Mouse (Mus musculus) neural tube, embryonic 14.5 days (tissue): ENCODE results near the gene Nt5e. TPM values are rescaled to one million over a fixed set of nuclear protein-coding genes. Genes with fewer than 3 reads are reported as not detected.

Experiments used
- ATAC-seq: fragments of 200-750 bp; cut with Nextera tagmentation; 2 replicates; pipeline ENCODE4 v1.8.0; 2017; ENCODE audit warnings: low read depth, mild to moderate bottlenecking, moderate TSS enrichment, moderate library complexity
- H3K27ac ChIP-seq: fragments of 300-500 bp; sonication (generic); 2 replicates; pipeline ENCODE4 v1.5.1; 2014; ENCODE audit warnings: low read depth, mild to moderate bottlenecking, control low read depth, low read length, moderate library complexity, mixed read lengths
- H3K27me3 ChIP-seq: fragments of 300-500 bp; sonication (generic); 2 replicates; pipeline ENCODE4 v1.6.1; 2014; ENCODE audit warnings: low read length; ENCODE audit not compliant: control insufficient read depth, insufficient read depth
- H3K36me3 ChIP-seq: fragments of 300-500 bp; sonication (generic); 2 replicates; pipeline ENCODE4 v1.6.1; 2014; ENCODE audit warnings: low read length, mixed read lengths; ENCODE audit not compliant: control insufficient read depth, insufficient read depth
- H3K4me1 ChIP-seq: fragments of 300-500 bp; sonication (generic); 2 replicates; pipeline ENCODE4 v1.6.1; 2014; ENCODE audit warnings: low read length; ENCODE audit not compliant: control insufficient read depth, insufficient read depth
- H3K4me2 ChIP-seq: fragments of 300-500 bp; sonication (generic); 2 replicates; pipeline ENCODE4 v1.6.1; 2014; ENCODE audit warnings: mild to moderate bottlenecking, low read depth, low read length, control low read depth
- H3K4me3 ChIP-seq: fragments of 300-500 bp; sonication (generic); 2 replicates; pipeline ENCODE4 v1.5.1; 2014; ENCODE audit warnings: low read depth, low read length, control low read depth, mixed read lengths
- H3K9ac ChIP-seq: fragments of 300-500 bp; sonication (generic); replicated peaks from 2 replicates; pipeline ENCODE4 v1.6.1; 2014; ENCODE audit warnings: low read depth, mild to moderate bottlenecking, control low read depth, low read length, mixed read lengths
- H3K9me3 ChIP-seq: fragments of 300-500 bp; sonication (generic); 2 replicates; pipeline ENCODE4 v1.6.1; 2016; ENCODE audit warnings: low read length; ENCODE audit not compliant: control insufficient read depth
- WGBS: fragments of 180-500 bp; shearing (Covaris S2); extraction: QIAGEN DNeasy Blood & Tissue Kit; methylation state at CpG from one replicate; pipeline ENCODE4 v1.1.7; 2014; 5-methylcytosine and 5-hydroxymethylcytosine counted together
- polyA plus RNA-seq: library from polyadenylated mRNA; unstranded; fragments of >200 nt; fragmentation: Nextera tagmentation; extraction: Ambion mirVana; gene quantifications from 2 replicates; pipeline ENCODE4 v1.2.1, GENCODE M21; 2014

Gene Nt5e
- polyA plus RNA-seq, 1 experiment from 2014 or later, result 0.76 TPM

GRCm38 (mm10) chr9:88367751-88368150 lies 40.8 kb downstream of the Nt5e start:
- H3K4me2 ChIP-seq, result no peak overlapping the region
- no peak overlapping the region for H3K9ac ChIP-seq
- no peaks in the 10 kb centered on the region for H3K36me3 ChIP-seq
- H3K27ac ChIP-seq, result no peak overlapping the region
- WGBS, result 56% methylated on average over 1 of the region's 1 CpGs
- no peaks in the 10 kb centered on the region for H3K27me3 ChIP-seq
- no peaks in the 10 kb centered on the region for H3K4me1 ChIP-seq
- no peaks in the 10 kb centered on the region for H3K9me3 ChIP-seq
- ATAC-seq, result no peak
- H3K4me3 ChIP-seq, result no peak overlapping the region

- Histone ChIP-seq H3K27ac (no peak overlapping the region), H3K9me3 (no peaks in the 10 kb centered on the region), H3K4me3 (no peak overlapping the region), H3K4me1 (no peaks in the 10 kb centered on the region), H3K27me3 (no peaks in the 10 kb centered on the region), H3K36me3 (no peaks in the 10 kb centered on the region), H3K4me2 (no peak overlapping the region), H3K9ac (no peak overlapping the region)
- no peak for ATAC-seq
- 96% methylated on average over 5 of the region's 5 CpGs for WGBS
Measured at GRCm38 (mm10) chr9:88368476-88368875, 41.5 kb downstream of the Nt5e start.

GRCm38 (mm10) chr9:88369666-88370065 lies 42.7 kb downstream of the Nt5e start:
- Histone ChIP-seq H3K4me2 (no peak overlapping the region), H3K9me3 (no peaks in the 10 kb centered on the region), H3K27ac (no peak overlapping the region), H3K9ac (no peak overlapping the region), H3K4me1 (no peaks in the 10 kb centered on the region), H3K27me3 (no peaks in the 10 kb centered on the region), H3K36me3 (no peaks in the 10 kb centered on the region), H3K4me3 (no peak overlapping the region)
- ATAC-seq, result no peak
- 93% methylated on average over 2 of the region's 2 CpGs for WGBS

- H3K27ac ChIP-seq, result no peak overlapping the region
- no peak for ATAC-seq
- H3K9me3 ChIP-seq, result no peaks in the 10 kb centered on the region
- H3K4me3 ChIP-seq, result no peak overlapping the region
- H3K4me2 ChIP-seq, result no peak overlapping the region
- no peak overlapping the region for H3K9ac ChIP-seq
- H3K4me1 ChIP-seq, result no peaks in the 10 kb centered on the region
- no peaks in the 10 kb centered on the region for H3K36me3 ChIP-seq
- 95% methylated on average over 2 of the region's 2 CpGs for WGBS
- H3K27me3 ChIP-seq, result no peaks in the 10 kb centered on the region
Measured at GRCm38 (mm10) chr9:88371201-88371600, 44.2 kb downstream of the Nt5e start.

- no peaks in the 10 kb centered on the region for H3K27me3 ChIP-seq
- ATAC-seq, result no peak
Measured at GRCm38 (mm10) chr9:88373001-88373400, 46.0 kb downstream of the Nt5e start.

GRCm38 (mm10) chr9:88377483-88377882 lies 50.5 kb downstream of the Nt5e start:
- no peaks in the 10 kb centered on the region for H3K9me3 ChIP-seq
- H3K9ac ChIP-seq, result no peak overlapping the region
- no peaks in the 10 kb centered on the region for H3K27me3 ChIP-seq
- H3K4me2 ChIP-seq, result no peak overlapping the region
- H3K27ac ChIP-seq, result no peak overlapping the region
- no peak overlapping the region for H3K4me3 ChIP-seq
- peaks cover 14% of the 10 kb centered on the region; the same call in 1 of the 2 replicates for H3K36me3 ChIP-seq
- WGBS, result 84% methylated on average over 5 of the region's 5 CpGs
- ATAC-seq, result no peak
- no peaks in the 10 kb centered on the region for H3K4me1 ChIP-seq

More at GRCm38 (mm10) chr9:88373001-88373400, 46.0 kb downstream of the Nt5e start:
- 89% methylated on average over 2 of the region's 2 CpGs for WGBS
- Histone ChIP-seq H3K27ac (no peak overlapping the region), H3K9ac (no peak overlapping the region), H3K4me3 (no peak overlapping the region), H3K36me3 (no peaks in the 10 kb centered on the region), H3K4me1 (no peaks in the 10 kb centered on the region), H3K9me3 (no peaks in the 10 kb centered on the region), H3K4me2 (no peak overlapping the region)

- ATAC-seq, result no peak
- no peak overlapping the region for H3K4me2 ChIP-seq
- H3K27ac ChIP-seq, result no peak overlapping the region
- peaks cover 23% of the 10 kb centered on the region for H3K36me3 ChIP-seq
- no peaks in the 10 kb centered on the region for H3K4me1 ChIP-seq
- no peak overlapping the region for H3K9ac ChIP-seq
- 87% methylated on average over 3 of the region's 3 CpGs for WGBS
- H3K27me3 ChIP-seq, result no peaks in the 10 kb centered on the region
- H3K9me3 ChIP-seq, result no peaks in the 10 kb centered on the region
- no peak overlapping the region for H3K4me3 ChIP-seq
Measured at GRCm38 (mm10) chr9:88379057-88379456, 52.1 kb downstream of the Nt5e start.

GRCm38 (mm10) chr9:88380076-88380475 lies 53.1 kb downstream of the Nt5e start:
- H3K27ac ChIP-seq, result no peak overlapping the region
- WGBS, result 80% methylated on average over 7 of the region's 7 CpGs
- no peaks in the 10 kb centered on the region for H3K9me3 ChIP-seq
- no peaks in the 10 kb centered on the region for H3K27me3 ChIP-seq
- no peaks in the 10 kb centered on the region for H3K4me1 ChIP-seq
- no peak overlapping the region for H3K9ac ChIP-seq
- no peak overlapping the region for H3K4me3 ChIP-seq
- no peak overlapping the region for H3K4me2 ChIP-seq
- ATAC-seq, result no peak
- peaks cover 23% of the 10 kb centered on the region for H3K36me3 ChIP-seq

GRCm38 (mm10) chr9:88380542-88380941 lies 53.5 kb downstream of the Nt5e start:
- Histone ChIP-seq H3K36me3 (peaks cover 23% of the 10 kb centered on the region), H3K4me2 (no peak overlapping the region), H3K27ac (no peak overlapping the region), H3K4me3 (no peak overlapping the region), H3K4me1 (no peaks in the 10 kb centered on the region), H3K9ac (no peak overlapping the region), H3K27me3 (no peaks in the 10 kb centered on the region), H3K9me3 (no peaks in the 10 kb centered on the region)
- 89% methylated on average over 1 of the region's 1 CpGs for WGBS
- no peak for ATAC-seq

GRCm38 (mm10) chr9:88388826-88389225 lies 61.8 kb downstream of the Nt5e start:
- no peak for ATAC-seq
- Histone ChIP-seq H3K4me1 (no peaks in the 10 kb centered on the region), H3K36me3 (no peaks in the 10 kb centered on the region; the same call in 1 of the 2 replicates), H3K27ac (no peak overlapping the region), H3K4me3 (no peak overlapping the region), H3K9me3 (no peaks in the 10 kb centered on the region), H3K4me2 (no peak overlapping the region), H3K27me3 (no peaks in the 10 kb centered on the region), H3K9ac (no peak overlapping the region)
- 78% methylated on average over 5 of the region's 5 CpGs for WGBS
